Mouse (Mus musculus) cortical plate, adult 2 months (tissue): ENCODE data around the gene Ogfrl1.

Source experiments
- CTCF ChIP-seq: fragments of 200-500 bp; IDR thresholded peaks from 2 replicates; pipeline ENCODE4 v1.5.1; 2011; ENCODE audit warnings: mild to moderate bottlenecking, control low read depth, low read length; ENCODE audit not compliant: insufficient read depth; ENCODE audit errors: extremely low read depth
- POLR2A ChIP-seq: fragments of 200-500 bp; IDR thresholded peaks from 2 replicates; pipeline ENCODE4 v1.6.1; 2011; ENCODE audit warnings: mild to moderate bottlenecking, low read length, control low read depth; ENCODE audit not compliant: insufficient read depth; ENCODE audit errors: extremely low read depth

DNA sequence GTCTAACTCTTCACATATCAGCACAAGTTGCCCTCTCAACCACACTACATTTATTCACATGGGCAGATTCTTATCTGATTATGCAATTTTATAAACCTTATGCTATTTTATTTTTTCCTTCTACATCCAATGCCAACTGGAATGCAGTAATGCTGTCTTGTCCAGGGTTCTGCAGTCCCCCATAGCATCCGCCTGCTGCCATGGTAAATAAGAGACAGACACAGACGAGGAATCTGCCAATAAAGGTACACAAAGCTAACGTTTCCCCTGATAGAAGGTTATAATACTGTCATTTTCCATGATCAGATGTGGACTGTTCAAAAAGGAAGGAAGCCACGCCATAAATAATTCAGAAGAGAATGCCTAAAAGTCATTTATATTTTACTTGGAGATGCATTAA lies 54.7 kb downstream of the Ogfrl1 start:
- TF ChIP-seq CTCF (no peak), POLR2A (no peak)
